In genomic region chr13:46417594-46417993, GRCm38 (mm10) we compare ENCODE assay signal across 9 mouse cellular contexts. TPM values are rescaled to one million over a fixed set of nuclear protein-coding genes. Genes with fewer than 3 reads are reported as not detected.
DNase-seq lines count a peak whose midpoint lies in the region; ATAC-seq and TF ChIP-seq lines count a peak whose summit lies in the region.
"Had no signal": no experiment of that assay in that cellular context is flagged by ENCODE, and none has a peak within 500 bp of the region (broad histone marks: within the 10 kb centered on the region; RNA-seq: fewer than 3 reads in every experiment).

No protein-coding gene starts in this region.

- no peaks in the 10 kb centered on the region for H3K27me3 ChIP-seq in heart, embryonic 16.5 days (ENCODE audit: control insufficient read depth, insufficient read depth, low read length)
- H3K27me3 ChIP-seq in hindbrain, embryonic 10.5 days (ENCODE audit: insufficient read depth, poor library complexity, severe bottlenecking): peaks cover 27% of the 10 kb centered on the region
- H3K27me3 ChIP-seq in midbrain, embryonic 11.5 days (ENCODE audit: control insufficient read depth, insufficient read depth, low read length): no peaks in the 10 kb centered on the region
- H3K27me3 ChIP-seq: CH12.LX had no signal

- peak overlapping the region; percentile 85 for H3K4me3 ChIP-seq in heart, embryonic 16.5 days (ENCODE audit: low read length)
- peak overlapping the region; percentile 94 for H3K4me3 ChIP-seq in cortical plate, adult 2 months (ENCODE audit: insufficient read depth, low read length)
- peak overlapping the region; percentile 70 for H3K4me3 ChIP-seq in hindbrain, embryonic 10.5 days
- peak overlapping the region; percentile 78 for H3K4me3 ChIP-seq in midbrain, embryonic 11.5 days (ENCODE audit: low read depth, low read length)

- H3K27ac ChIP-seq in heart, embryonic 16.5 days (ENCODE audit: low read length): peak overlapping the region; percentile 99
- H3K27ac ChIP-seq in cortical plate, adult 2 months (ENCODE audit: insufficient read depth, low read length): peak overlapping the region; percentile 90
- H3K27ac ChIP-seq in hindbrain, embryonic 10.5 days: peak overlapping the region; percentile 91; the same call in 1 of the 2 replicates
- H3K27ac ChIP-seq in midbrain, embryonic 11.5 days (ENCODE audit: low read depth, low read length): peak overlapping the region; percentile 71

- peak overlapping the region; percentile 97 for H3K9ac ChIP-seq in heart, embryonic 16.5 days (ENCODE audit: low read length)
- H3K9ac ChIP-seq in midbrain, embryonic 11.5 days (ENCODE audit: low read length): peak overlapping the region; percentile 83; the same call in 1 of the 2 replicates

- DNase-seq in heart, adult 9 months (ENCODE audit: low spot score in 2 of 2): no peak
- DNase-seq in hindbrain, embryonic 10.5 days (ENCODE audit: low spot score): no peak
- DNase-seq in midbrain, embryonic 11.5 days (ENCODE audit: low spot score, missing footprints): peak; percentile 85
- DNase-seq in spleen, postnatal 10 days (ENCODE audit: low spot score in 2 of 2): no peak
- no peak for DNase-seq in left cerebral cortex, adult 11 months (ENCODE audit: low spot score)
- no peak for DNase-seq in frontal cortex, postnatal 10 days (ENCODE audit: low spot score in 2 of 2)

- no peak for ATAC-seq in heart, embryonic 16.5 days (replicated peaks; ENCODE audit: extremely low read depth, insufficient read depth, low FRiP score)
- ATAC-seq in midbrain, embryonic 11.5 days (ENCODE audit: low FRiP score): peak; percentile 2; the same call in 1 of the 2 replicates

- H3K9me3 ChIP-seq in heart, embryonic 16.5 days (replicated peaks; ENCODE audit: control insufficient read depth, low read length): no peaks in the 10 kb centered on the region
- no peaks in the 10 kb centered on the region for H3K9me3 ChIP-seq in hindbrain, embryonic 10.5 days
- no peaks in the 10 kb centered on the region for H3K9me3 ChIP-seq in midbrain, embryonic 11.5 days (ENCODE audit: control insufficient read depth, low read length)

- TF ChIP-seq CTCF in cortical plate, adult 2 months (IDR thresholded peaks at IDR 0.05; ENCODE audit: extremely low read depth, insufficient read depth, low read length): no peak

- TF ChIP-seq POLR2A in cortical plate, adult 2 months (IDR thresholded peaks at IDR 0.05; ENCODE audit: extremely low read depth, insufficient read depth, low read length): 0 out of 2 replicates have a peak, but pooled peaks have one; percentile 10

- H3K36me3 ChIP-seq in heart, embryonic 16.5 days (ENCODE audit: control insufficient read depth, insufficient read depth): 0 out of 2 replicates have a peak, but pooled peaks cover 1% of the 10 kb centered on the region
- peaks cover 3% of the 10 kb centered on the region; the same call in 1 of the 2 replicates for H3K36me3 ChIP-seq in hindbrain, embryonic 10.5 days
- H3K36me3 ChIP-seq in midbrain, embryonic 11.5 days (ENCODE audit: control insufficient read depth, insufficient read depth, low read length): no peaks in the 10 kb centered on the region

- H3K4me2 ChIP-seq in heart, embryonic 16.5 days (ENCODE audit: low read depth, low read length): peak overlapping the region; percentile 78
- H3K4me2 ChIP-seq in midbrain, embryonic 11.5 days: peak overlapping the region; percentile 79

- 74% methylated on average over 5 of the region's 5 CpGs for WGBS in heart, embryonic 16.5 days
- WGBS in hindbrain, embryonic 10.5 days: 75% methylated on average over 5 of the region's 5 CpGs
- WGBS in midbrain, embryonic 11.5 days: 79% methylated on average over 5 of the region's 5 CpGs

- H3K4me1 ChIP-seq in heart, embryonic 16.5 days (ENCODE audit: control insufficient read depth, insufficient read depth, low read length): no peaks in the 10 kb centered on the region
- no peaks in the 10 kb centered on the region for H3K4me1 ChIP-seq in cortical plate, adult 2 months (ENCODE audit: control insufficient read depth, insufficient read depth, low read length)
- peaks cover 24% of the 10 kb centered on the region for H3K4me1 ChIP-seq in hindbrain, embryonic 10.5 days (replicated peaks)
- peaks cover 4% of the 10 kb centered on the region; the same call in 1 of the 2 replicates for H3K4me1 ChIP-seq in midbrain, embryonic 11.5 days (ENCODE audit: control insufficient read depth, insufficient read depth, low read length)

RNA-seq across cellular contexts. Expression of gene Rbm24, which starts 0.6 kb away (rescaled TPM):
- 50.7 and 53.4 TPM in 2 replicates for polyA plus RNA-seq in heart, embryonic 16.5 days (2015; fragmentation: Nextera tagmentation; extraction: Ambion mirVana)
- polyA plus RNA-seq in cortical plate, adult 2 months (2012; rRNA removed): 15.4 and 16.5 TPM in 2 replicates
- polyA plus RNA-seq in hindbrain, embryonic 10.5 days (2016; fragmentation: Nextera tagmentation; extraction: Ambion mirVana): 0.97 and 1.2 TPM in 2 replicates
- polyA plus RNA-seq in midbrain, embryonic 11.5 days (2014; fragmentation: Nextera tagmentation; extraction: Ambion mirVana): 3.9 and 4.8 TPM in 2 replicates
